In genomic region chr2:130294936-130295277, GRCm38 (mm10) we compare ENCODE assay signal across 9 mouse cellular contexts. TPM values are rescaled to one million over a fixed set of nuclear protein-coding genes. Genes with fewer than 3 reads are reported as not detected.
A peak's percentile ranks its signal among the peaks of the same experiment; 100 is the strongest.
DNase-seq lines count a peak whose midpoint lies in the region; ATAC-seq and TF ChIP-seq lines count a peak whose summit lies in the region.
"Had no signal": no experiment of that assay in that cellular context is flagged by ENCODE, and none has a peak within 500 bp of the region (broad histone marks: within the 10 kb centered on the region; RNA-seq: fewer than 3 reads in every experiment).

Gene Ebf4, plus strand, starts transcription at chr2:130295169.

- no peak for DNase-seq in layer of hippocampus, adult 8-10 months (ENCODE audit: low spot score in 2 of 2)
- no peak for DNase-seq in layer of hippocampus, adult 9-11 months
- DNase-seq in hindbrain, postnatal 0 days (ENCODE audit: low spot score), result peak; percentile 81
- DNase-seq in ovary, postnatal 14 days (ENCODE audit: low spot score), result peak; percentile 41
- DNase-seq in T-cell, adult 2 months (ENCODE audit: low spot score), result no peak

- peaks cover 3% of the 10 kb centered on the region; the same call in 1 of the 2 replicates for H3K4me1 ChIP-seq in bone marrow macrophage, adult 2 months (ENCODE audit: control insufficient read depth, insufficient read depth, low read length)
- H3K4me1 ChIP-seq in forebrain, embryonic 15.5 days, result peaks cover 35% of the 10 kb centered on the region
- peaks cover 3% of the 10 kb centered on the region; the same call in 1 of the 2 replicates for H3K4me1 ChIP-seq in hindbrain, postnatal 0 days (ENCODE audit: insufficient read depth, low read length)
- H3K4me1 ChIP-seq in liver, embryonic 16.5 days (ENCODE audit: control insufficient read depth, low read depth, low read length), result no peaks in the 10 kb centered on the region; the same call in 1 of the 2 replicates

- H3K4me3 ChIP-seq in bone marrow macrophage, adult 2 months (ENCODE audit: insufficient read depth, low read length), result peak within 1 kb of the TSS; percentile 24; the same call in 1 of the 2 replicates
- H3K4me3 ChIP-seq in forebrain, embryonic 15.5 days, result peak within 1 kb of the TSS; percentile 78
- H3K4me3 ChIP-seq in hindbrain, postnatal 0 days (ENCODE audit: low read length), result peak within 1 kb of the TSS; percentile 62
- peak within 1 kb of the TSS; percentile 56 for H3K4me3 ChIP-seq in liver, embryonic 16.5 days (ENCODE audit: low read depth, low read length)

- no peaks in the 10 kb centered on the region for H3K27me3 ChIP-seq in forebrain, embryonic 15.5 days
- H3K27me3 ChIP-seq in hindbrain, postnatal 0 days (ENCODE audit: insufficient read depth, low read length), result no peaks in the 10 kb centered on the region
- peaks cover 73% of the 10 kb centered on the region for H3K27me3 ChIP-seq in liver, embryonic 16.5 days (ENCODE audit: control insufficient read depth, insufficient read depth, low read depth, low read length)

- peak; percentile 71 for ATAC-seq in forebrain, embryonic 15.5 days (replicated peaks)
- peak; percentile 70 for ATAC-seq in hindbrain, postnatal 0 days
- ATAC-seq in liver, embryonic 16.5 days (ENCODE audit: low read depth), result peak; percentile 20; the same call in 1 of the 2 replicates

- peak within 1 kb of the TSS; percentile 75 for H3K9ac ChIP-seq in forebrain, embryonic 15.5 days (replicated peaks)
- H3K9ac ChIP-seq in hindbrain, postnatal 0 days (replicated peaks; ENCODE audit: low read length), result peak within 1 kb of the TSS; percentile 71
- H3K9ac ChIP-seq in liver, embryonic 16.5 days (ENCODE audit: low read depth, low read length), result peak within 1 kb of the TSS; percentile 4; the same call in 1 of the 2 replicates

- no peak within 1 kb of the TSS for H3K27ac ChIP-seq in bone marrow macrophage, adult 2 months (ENCODE audit: insufficient read depth, low read depth, low read length)
- H3K27ac ChIP-seq in forebrain, embryonic 15.5 days (replicated peaks), result peak within 1 kb of the TSS; percentile 71
- peak within 1 kb of the TSS; percentile 41 for H3K27ac ChIP-seq in hindbrain, postnatal 0 days
- no peak within 1 kb of the TSS for H3K27ac ChIP-seq in liver, embryonic 16.5 days (ENCODE audit: low read length)

- under 1% methylated on average over 27 of the region's 39 CpGs for WGBS in forebrain, embryonic 15.5 days
- 2% methylated on average over 13 of the region's 39 CpGs for WGBS in hindbrain, postnatal 0 days
- 0% methylated on average over 25 of the region's 39 CpGs for WGBS in liver, embryonic 16.5 days (ENCODE audit: insufficient replicate concordance)

- no peaks in the 10 kb centered on the region for H3K9me3 ChIP-seq in forebrain, embryonic 15.5 days
- no peaks in the 10 kb centered on the region for H3K9me3 ChIP-seq in hindbrain, postnatal 0 days (ENCODE audit: low read length)
- H3K9me3 ChIP-seq in liver, embryonic 16.5 days (replicated peaks; ENCODE audit: control insufficient read depth, low read length), result no peaks in the 10 kb centered on the region

- TF ChIP-seq POLR2A in bone marrow macrophage, adult 2 months (IDR thresholded peaks at IDR 0.05; ENCODE audit: borderline replicate concordance, low read depth, low read length), result no peak

- peak within 1 kb of the TSS; percentile 84 for H3K4me2 ChIP-seq in forebrain, embryonic 15.5 days (replicated peaks)
- peak within 1 kb of the TSS; percentile 70 for H3K4me2 ChIP-seq in hindbrain, postnatal 0 days (ENCODE audit: low read depth, low read length)
- peak within 1 kb of the TSS; percentile 60 for H3K4me2 ChIP-seq in liver, embryonic 16.5 days (ENCODE audit: low read depth, low read length)

- TF ChIP-seq CTCF in bone marrow macrophage, adult 2 months (IDR thresholded peaks at IDR 0.05; ENCODE audit: low read depth, low read length), result no peak
- no peak for TF ChIP-seq CTCF in hindbrain, postnatal 0 days (IDR thresholded peaks at IDR 0.05; ENCODE audit: low read depth)

- no peaks in the 10 kb centered on the region for H3K36me3 ChIP-seq in forebrain, embryonic 15.5 days
- no peaks in the 10 kb centered on the region for H3K36me3 ChIP-seq in hindbrain, postnatal 0 days (ENCODE audit: insufficient read depth, low read length)
- no peaks in the 10 kb centered on the region for H3K36me3 ChIP-seq in liver, embryonic 16.5 days (ENCODE audit: control insufficient read depth, insufficient read depth)

RNA-seq across cellular contexts. Expression of gene Ebf4, which starts in this region (rescaled TPM):
- total RNA-seq in layer of hippocampus, adult 8-10 months (2022), result 10 to 100 TPM; 11.0 to 12.6 (median 11.7) TPM
- polyA plus RNA-seq in bone marrow macrophage, adult 2 months (2012; ENCODE audit: insufficient read depth, insufficient read length, missing spikeins), result not detected in 2 replicates
- 3.8 and 4.0 TPM in 2 replicates for polyA plus RNA-seq in forebrain, embryonic 15.5 days (2015; fragmentation: Nextera tagmentation; extraction: Ambion mirVana)
- 18.7 and 19.3 TPM in 2 replicates for total RNA-seq in hindbrain, postnatal 0 days (2014; rRNA removed)
- 5.4 TPM in 2 replicates for polyA plus RNA-seq in hindbrain, postnatal 0 days (2015; fragmentation: Nextera tagmentation; extraction: Ambion mirVana)
- 0.05 TPM in 2 replicates for polyA plus RNA-seq in liver, embryonic 16.5 days (2015; fragmentation: Nextera tagmentation; extraction: Ambion mirVana)
- total RNA-seq: neutrophil, adult 5-6 weeks had no signal

Comparison
In these comparisons a context has a peak if more than half of its experiments do, and no peak if none do; other contexts are left out.
1. Peak in ATAC-seq, H3K4me3 ChIP-seq, H3K9ac ChIP-seq and H3K4me2 ChIP-seq in liver, embryonic 16.5 days; RNA of the gene not detected or under 1 TPM.
2. DNase-seq: peak in hindbrain, postnatal 0 days (single experiment) and ovary, postnatal 14 days (single experiment); none in layer of hippocampus, adult 8-10 months (0 of 2), layer of hippocampus, adult 9-11 months (single experiment) and T-cell, adult 2 months (single experiment).
3. H3K27ac ChIP-seq: peak in forebrain, embryonic 15.5 days (single experiment) and hindbrain, postnatal 0 days (single experiment); none in bone marrow macrophage, adult 2 months (single experiment) and liver, embryonic 16.5 days (single experiment).
4. H3K4me3 ChIP-seq: peak in every context shown above with its lines; median percentile 78 in forebrain, embryonic 15.5 days; 62 in hindbrain, postnatal 0 days; 56 in liver, embryonic 16.5 days; 24 in bone marrow macrophage, adult 2 months.
5. ATAC-seq: peak in every context shown above with its lines; median percentile 71 in forebrain, embryonic 15.5 days; 70 in hindbrain, postnatal 0 days; 20 in liver, embryonic 16.5 days.
6. H3K9ac ChIP-seq: peak in every context shown above with its lines; median percentile 75 in forebrain, embryonic 15.5 days; 71 in hindbrain, postnatal 0 days; 4 in liver, embryonic 16.5 days.
7. Peak in every context shown above with its lines, with median percentiles within 50 percentile points of each other: H3K4me2 ChIP-seq.